Mouse (Mus musculus) brain, embryonic 14.5 days (tissue): ENCODE data around the gene Diexf.

Source experiments
- CTCF ChIP-seq: fragments of 200-500 bp; IDR thresholded peaks from 2 replicates; pipeline ENCODE4 v1.5.1; 2012; ENCODE audit warnings: inconsistent platforms, mild to moderate bottlenecking, moderate library complexity, borderline replicate concordance; ENCODE audit not compliant: insufficient read depth, insufficient read length; ENCODE audit errors: extremely low read depth
- POLR2A ChIP-seq: fragments of 200-500 bp; IDR thresholded peaks from 2 replicates; pipeline ENCODE4 v1.6.1; 2012; ENCODE audit warnings: mild to moderate bottlenecking, inconsistent platforms, borderline replicate concordance; ENCODE audit not compliant: poor library complexity, insufficient read depth, insufficient read length, severe bottlenecking; ENCODE audit errors: extremely low read depth

DNA sequence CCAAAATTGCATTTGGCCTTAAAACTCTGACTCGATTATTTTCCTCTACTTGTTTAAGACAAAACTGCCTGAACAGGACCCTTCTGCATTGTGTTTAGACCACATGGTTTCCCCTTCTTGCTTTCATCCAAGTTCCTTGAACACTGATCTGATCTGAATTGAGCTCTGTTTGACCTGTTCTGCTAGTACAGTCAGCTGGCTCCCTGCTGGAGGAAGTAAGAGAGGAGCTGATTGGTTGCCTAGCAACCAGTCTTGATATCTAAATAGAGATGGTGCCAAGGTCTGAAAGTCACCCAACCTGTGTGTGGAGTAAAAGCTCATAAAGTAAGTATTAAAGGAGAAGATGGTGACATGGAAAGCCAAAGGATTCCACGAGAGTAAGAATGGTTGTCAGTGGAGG lies 39.8 kb upstream of the Diexf start:
- TF ChIP-seq CTCF (no peak), POLR2A (no peak)
